Mouse (Mus musculus) cortical plate, adult 2 months (tissue): ENCODE measurements around the gene Fam83b.

Experiments
- CTCF ChIP-seq: fragments of 200-500 bp; IDR thresholded peaks from 2 replicates; pipeline ENCODE4 v1.5.1; 2011; ENCODE audit warnings: mild to moderate bottlenecking, control low read depth, low read length; ENCODE audit not compliant: insufficient read depth; ENCODE audit errors: extremely low read depth
- POLR2A ChIP-seq: fragments of 200-500 bp; IDR thresholded peaks from 2 replicates; pipeline ENCODE4 v1.6.1; 2011; ENCODE audit warnings: mild to moderate bottlenecking, low read length, control low read depth; ENCODE audit not compliant: insufficient read depth; ENCODE audit errors: extremely low read depth

GRCm38 (mm10) chr9:76566515-76567280 is at the start of gene Fam83b:
- no peak for TF ChIP-seq CTCF
- no peak for TF ChIP-seq POLR2A
